Mouse (Mus musculus) intestine, embryonic 15.5 days (tissue): ENCODE measurements around the gene Etl4. TPM values are rescaled to one million over a fixed set of nuclear protein-coding genes. Genes with fewer than 3 reads are reported as not detected.

Source experiments
- ATAC-seq: fragments of 200-750 bp; cut with Nextera tagmentation; 2 replicates; pipeline ENCODE4 v1.8.0; 2017; ENCODE audit warnings: moderate TSS enrichment, moderate library complexity
- H3K27ac ChIP-seq: fragments of 300-500 bp; sonication (generic); 2 replicates; pipeline ENCODE4 v1.5.1; 2015; ENCODE audit warnings: mild to moderate bottlenecking, inconsistent platforms
- H3K27me3 ChIP-seq: fragments of 300-500 bp; sonication (generic); replicated peaks from 2 replicates; pipeline ENCODE4 v1.6.1; 2015; ENCODE audit warnings: inconsistent platforms
- H3K36me3 ChIP-seq: fragments of 300-500 bp; sonication (generic); 2 replicates; pipeline ENCODE4 v1.6.1; 2015; ENCODE audit warnings: inconsistent platforms
- H3K4me1 ChIP-seq: fragments of 300-500 bp; sonication (generic); replicated peaks from 2 replicates; pipeline ENCODE4 v1.6.1; 2015; ENCODE audit warnings: inconsistent platforms
- H3K4me2 ChIP-seq: fragments of 300-500 bp; sonication (generic); replicated peaks from 2 replicates; pipeline ENCODE4 v1.6.1; 2015; ENCODE audit warnings: mild to moderate bottlenecking, inconsistent platforms
- H3K4me3 ChIP-seq: fragments of 300-500 bp; sonication (generic); replicated peaks from 2 replicates; pipeline ENCODE4 v1.5.1; 2015; ENCODE audit warnings: inconsistent platforms
- H3K9ac ChIP-seq: fragments of 300-500 bp; sonication (generic); 2 replicates; pipeline ENCODE4 v1.6.1; 2015; ENCODE audit warnings: inconsistent platforms
- H3K9me3 ChIP-seq: fragments of 300-500 bp; sonication (generic); 2 replicates; pipeline ENCODE4 v1.6.1; 2016; ENCODE audit warnings: inconsistent platforms
- WGBS: fragments of 180-500 bp; shearing (Covaris S2); methylation state at CpG from one replicate; pipeline ENCODE4 v1.1.7; 2015; 5-methylcytosine and 5-hydroxymethylcytosine counted together
- polyA plus RNA-seq: library from polyadenylated mRNA; unstranded; fragments of >200 nt; fragmentation: Nextera tagmentation; extraction: Ambion mirVana; gene quantifications from 2 replicates; pipeline ENCODE4 v1.2.1, GENCODE M21; 2015

Gene Etl4
- polyA plus RNA-seq, 1 experiment from 2014 or later: 32.8 TPM

- Histone ChIP-seq H3K4me2 (no peak overlapping the region), H3K36me3 (no peaks in the 10 kb centered on the region), H3K27ac (no peak overlapping the region), H3K9ac (no peak overlapping the region), H3K27me3 (no peaks in the 10 kb centered on the region), H3K4me3 (no peak overlapping the region), H3K9me3 (no peaks in the 10 kb centered on the region), H3K4me1 (0 out of 2 replicates have a peak, but pooled peaks cover 4% of the 10 kb centered on the region)
- WGBS: 81% methylated on average over 3 of the region's 3 CpGs
- no peak for ATAC-seq
Observed at GRCm38 (mm10) chr2:20756964-20757363, 847.4 kb downstream of the Etl4 start.

- WGBS: 59% methylated on average over 7 of the region's 7 CpGs
- Histone ChIP-seq H3K9ac (no peak overlapping the region), H3K4me3 (no peak overlapping the region), H3K4me1 (0 out of 2 replicates have a peak, but pooled peaks cover 4% of the 10 kb centered on the region), H3K27ac (peak overlapping the region; percentile 46; the same call in 1 of the 2 replicates), H3K36me3 (no peaks in the 10 kb centered on the region), H3K4me2 (no peak overlapping the region; the same call in 1 of the 2 replicates), H3K27me3 (no peaks in the 10 kb centered on the region), H3K9me3 (no peaks in the 10 kb centered on the region)
- ATAC-seq: peak; percentile 84
Observed at GRCm38 (mm10) chr2:20759045-20759662, 849.6 kb downstream of the Etl4 start.

- peak; percentile 50; the same call in 1 of the 2 replicates for ATAC-seq
- Histone ChIP-seq H3K36me3 (no peaks in the 10 kb centered on the region), H3K27ac (no peak overlapping the region), H3K9ac (no peak overlapping the region), H3K4me1 (0 out of 2 replicates have a peak, but pooled peaks cover 4% of the 10 kb centered on the region), H3K9me3 (no peaks in the 10 kb centered on the region), H3K4me3 (no peak overlapping the region), H3K4me2 (no peak overlapping the region), H3K27me3 (no peaks in the 10 kb centered on the region)
- 75% methylated on average over 5 of the region's 5 CpGs for WGBS
Observed at GRCm38 (mm10) chr2:20761320-20761719, 851.7 kb downstream of the Etl4 start.

GRCm38 (mm10) chr2:20761751-20762150 lies 852.2 kb downstream of the Etl4 start:
- H3K4me3 ChIP-seq: no peak overlapping the region
- H3K9me3 ChIP-seq: no peaks in the 10 kb centered on the region
- H3K27me3 ChIP-seq: no peaks in the 10 kb centered on the region
- no peak overlapping the region for H3K27ac ChIP-seq
- H3K4me2 ChIP-seq: no peak overlapping the region
- H3K9ac ChIP-seq: no peak overlapping the region
- no peak for ATAC-seq
- no peaks in the 10 kb centered on the region for H3K36me3 ChIP-seq
- H3K4me1 ChIP-seq: 0 out of 2 replicates have a peak, but pooled peaks cover 4% of the 10 kb centered on the region
- WGBS: 89% methylated on average over 3 of the region's 3 CpGs

GRCm38 (mm10) chr2:20763511-20764212 lies 854.1 kb downstream of the Etl4 start:
- ATAC-seq: no peak
- Histone ChIP-seq H3K4me3 (no peak overlapping the region), H3K36me3 (no peaks in the 10 kb centered on the region), H3K9me3 (no peaks in the 10 kb centered on the region), H3K9ac (no peak overlapping the region), H3K4me1 (0 out of 2 replicates have a peak, but pooled peaks cover 4% of the 10 kb centered on the region), H3K27me3 (no peaks in the 10 kb centered on the region), H3K4me2 (no peak overlapping the region), H3K27ac (no peak overlapping the region)
- WGBS: 80% methylated on average over 4 of the region's 4 CpGs

- Histone ChIP-seq H3K4me2 (no peak overlapping the region), H3K4me3 (no peak overlapping the region), H3K27ac (no peak overlapping the region), H3K27me3 (no peaks in the 10 kb centered on the region), H3K36me3 (no peaks in the 10 kb centered on the region), H3K9me3 (no peaks in the 10 kb centered on the region), H3K4me1 (0 out of 2 replicates have a peak, but pooled peaks cover 4% of the 10 kb centered on the region), H3K9ac (no peak overlapping the region)
- no peak for ATAC-seq
Observed at GRCm38 (mm10) chr2:20764566-20765090, 855.0 kb downstream of the Etl4 start.

GRCm38 (mm10) chr2:20768681-20769080 lies 859.1 kb downstream of the Etl4 start:
- Histone ChIP-seq H3K27me3 (no peaks in the 10 kb centered on the region), H3K4me3 (no peak overlapping the region), H3K4me2 (no peak overlapping the region), H3K9ac (no peak overlapping the region), H3K27ac (no peak overlapping the region), H3K4me1 (no peaks in the 10 kb centered on the region), H3K9me3 (no peaks in the 10 kb centered on the region), H3K36me3 (peaks cover 4% of the 10 kb centered on the region)
- peak; percentile 26; the same call in 1 of the 2 replicates for ATAC-seq
- WGBS: 72% methylated on average over 5 of the region's 5 CpGs

GRCm38 (mm10) chr2:20770171-20770570 lies 860.6 kb downstream of the Etl4 start:
- H3K27me3 ChIP-seq: no peaks in the 10 kb centered on the region
- no peak overlapping the region for H3K27ac ChIP-seq
- H3K9ac ChIP-seq: no peak overlapping the region
- peaks cover 4% of the 10 kb centered on the region for H3K36me3 ChIP-seq
- no peak overlapping the region for H3K4me2 ChIP-seq
- ATAC-seq: no peak
- no peak overlapping the region for H3K4me3 ChIP-seq
- no peaks in the 10 kb centered on the region for H3K4me1 ChIP-seq
- no peaks in the 10 kb centered on the region for H3K9me3 ChIP-seq

DNA sequence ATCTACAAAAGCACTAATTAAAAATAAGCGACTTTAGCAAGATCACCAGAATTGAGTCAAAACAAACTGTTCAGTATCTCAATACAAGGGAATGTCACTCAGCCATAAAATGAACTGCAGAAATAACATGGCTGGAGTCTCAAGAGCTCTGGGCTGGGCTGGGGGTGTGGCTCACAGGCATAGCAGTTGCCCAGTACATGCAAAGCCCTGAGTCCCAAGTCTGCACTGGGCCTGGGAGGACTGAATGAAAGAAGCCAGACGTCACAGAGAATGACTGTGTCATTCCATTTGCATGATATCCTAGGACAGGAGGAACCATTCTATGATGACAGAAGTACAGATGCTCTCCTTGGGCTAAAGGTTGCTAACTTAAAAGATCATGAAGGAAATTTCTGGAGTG lies 864.9 kb downstream of the Etl4 start:
- no peak overlapping the region for H3K9ac ChIP-seq
- H3K4me1 ChIP-seq: no peaks in the 10 kb centered on the region
- H3K4me3 ChIP-seq: no peak overlapping the region
- H3K4me2 ChIP-seq: no peak overlapping the region
- ATAC-seq: peak; percentile 69
- peaks cover 4% of the 10 kb centered on the region for H3K36me3 ChIP-seq
- 69% methylated on average over 2 of the region's 2 CpGs for WGBS
- no peaks in the 10 kb centered on the region for H3K9me3 ChIP-seq
- H3K27ac ChIP-seq: no peak overlapping the region
- no peaks in the 10 kb centered on the region for H3K27me3 ChIP-seq

GRCm38 (mm10) chr2:20776171-20776704 lies 866.7 kb downstream of the Etl4 start:
- peak overlapping the region; percentile 37; the same call in 1 of the 2 replicates for H3K27ac ChIP-seq
- no peak overlapping the region for H3K9ac ChIP-seq
- H3K36me3 ChIP-seq: peaks cover 6% of the 10 kb centered on the region; the same call in 1 of the 2 replicates
- no peaks in the 10 kb centered on the region for H3K27me3 ChIP-seq
- H3K4me3 ChIP-seq: no peak overlapping the region
- ATAC-seq: peak; percentile 83
- H3K4me2 ChIP-seq: no peak overlapping the region
- H3K4me1 ChIP-seq: no peaks in the 10 kb centered on the region
- H3K9me3 ChIP-seq: no peaks in the 10 kb centered on the region
- 69% methylated on average over 6 of the region's 6 CpGs for WGBS

DNA sequence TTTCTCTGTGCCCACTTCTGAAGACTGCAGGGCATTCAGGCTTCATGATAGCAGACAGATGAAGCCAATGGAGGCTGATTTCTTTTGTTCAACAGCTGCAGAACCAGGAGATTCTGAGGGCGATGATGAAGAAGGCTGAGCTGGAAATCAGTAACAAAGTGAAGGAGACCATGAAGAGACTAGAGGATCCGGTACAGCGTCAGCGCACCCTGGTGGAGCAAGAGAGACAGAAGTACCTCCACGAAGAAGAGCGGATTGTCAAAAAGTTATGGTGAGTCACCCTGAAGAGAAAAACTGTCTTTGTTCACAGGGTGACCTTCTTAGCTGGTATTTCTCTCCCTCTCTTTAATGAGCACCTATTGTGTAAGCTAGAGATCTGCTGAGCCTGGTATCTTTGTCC lies 868.4 kb downstream of the Etl4 start:
- H3K36me3 ChIP-seq: peaks cover 6% of the 10 kb centered on the region; the same call in 1 of the 2 replicates
- ATAC-seq: no peak
- 74% methylated on average over 6 of the region's 6 CpGs for WGBS

More for the DNA sequence above, 868.4 kb downstream of the Etl4 start:
- Histone ChIP-seq H3K4me3 (no peak overlapping the region), H3K4me2 (no peak overlapping the region), H3K9ac (no peak overlapping the region), H3K27me3 (no peaks in the 10 kb centered on the region), H3K9me3 (no peaks in the 10 kb centered on the region), H3K4me1 (no peaks in the 10 kb centered on the region), H3K27ac (no peak overlapping the region)
